Mouse (Mus musculus): Measurements from ENCODE around the gene Gm10600.
"Not testable (repeated sequence)": the region's sequence is repeated elsewhere in the genome, so short reads cannot be mapped to it uniquely, and the experiment has no call there.

Gene Gm10600

DNA sequence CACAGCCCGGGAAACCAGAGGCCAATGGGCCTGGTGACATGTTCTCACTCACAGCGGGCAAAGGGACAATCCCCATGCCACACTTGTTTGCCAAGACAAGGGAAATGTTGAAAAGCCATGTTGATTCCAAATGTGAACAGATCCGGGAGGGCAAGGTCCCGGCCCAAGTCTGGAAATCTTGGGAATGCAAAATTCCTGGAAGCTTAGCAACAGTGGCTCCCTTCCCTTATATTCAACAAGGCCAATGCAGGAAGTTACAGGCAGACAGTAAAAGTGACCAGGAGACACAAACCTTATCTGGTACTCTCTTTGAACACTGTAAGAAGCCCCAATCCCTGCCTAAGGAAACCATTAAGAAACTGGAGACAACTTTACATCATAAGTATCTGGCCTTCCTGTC lies at the start of gene Gm10600:
Gene Gm10600 (plus strand): TSS at position 301 of the 400 bp plus-strand sequence.
- DNase-seq (ENCODE audit: low read depth, low spot score): not testable (repeated sequence)

GRCm38 (mm10) chr4:42255467-42255866 lies 15.0 kb downstream of the Gm10600 start, which contains the start of gene Ccl21b:
Gene Ccl21b, plus strand, starts transcription at chr4:42255767.
- not testable (repeated sequence) for DNase-seq (ENCODE audit: low read depth, low spot score)
